Mouse (Mus musculus) left cerebral cortex, postnatal 36 days (tissue): Measurements from ENCODE around the gene Pclo. TPM values are rescaled to one million over a fixed set of nuclear protein-coding genes. Genes with fewer than 3 reads are reported as not detected.
"Not testable (repeated sequence)": the region's sequence is repeated elsewhere in the genome, so short reads cannot be mapped to it uniquely, and the experiment has no call there.

ENCODE experiments used
- DNase-seq, 2 experiments: peaks; one replicate each; pipeline ENCODE4 v3.0.0; 2021 to 2022; ENCODE audit warnings: low spot score in 2 of 2, mixed read lengths in 1 of 2
- intact Hi-C: fragments of 180-260 bp; cut with DNase I; formaldehyde crosslinking; loops from one replicate; pipeline ENCODE4 v1.15.1; 2025
- total RNA-seq, 2 experiments: library from RNA; stranded (reverse); gene quantifications; 2 replicates each; pipeline ENCODE4 v1.2.3; 2021

Pclo gene
- total RNA-seq, 2 experiments from 2014 or later = 144 to 159 TPM

DNA sequence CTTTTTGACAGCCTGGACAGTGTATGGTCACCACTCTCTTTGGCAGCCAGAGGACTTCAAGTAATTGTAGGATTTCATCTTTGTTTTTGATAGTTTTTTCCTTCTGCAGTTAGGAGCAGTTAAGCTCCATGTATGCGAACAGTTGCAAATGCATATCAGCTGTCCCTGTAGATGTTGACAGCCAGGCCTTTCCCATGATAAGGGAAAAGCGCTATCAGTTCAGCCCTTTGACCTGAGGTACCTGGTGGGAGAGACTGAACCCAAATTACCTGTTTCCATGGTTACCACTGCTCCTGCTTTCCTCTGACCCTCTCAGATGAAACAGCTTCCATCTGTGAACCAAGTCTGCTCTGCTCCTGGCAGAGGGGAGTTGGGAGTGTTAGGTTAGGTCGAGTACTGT is 377.5 kb downstream of the Pclo start:
- no peak for DNase-seq
- intact Hi-C loops = no loop called here

DNA sequence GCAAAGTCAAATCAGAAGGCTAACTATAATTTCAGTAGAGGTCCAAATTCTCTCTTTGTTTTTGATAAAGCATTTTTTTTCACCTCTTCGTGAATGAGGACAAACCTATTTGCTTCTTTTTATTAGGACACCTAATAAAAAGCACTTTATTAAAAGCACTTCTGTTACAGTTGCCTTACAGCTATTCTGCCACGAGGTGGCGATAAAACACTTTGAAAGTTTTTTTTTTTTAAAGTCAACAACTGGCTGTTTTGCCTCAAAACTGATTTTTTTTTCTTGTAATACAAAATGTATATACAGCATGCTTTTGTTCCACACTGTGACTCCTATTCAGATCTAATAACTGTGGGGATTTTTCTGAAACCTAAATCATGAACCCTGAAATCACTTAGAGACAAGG is 388.8 kb downstream of the Pclo start:
- intact Hi-C loops, DNase-seq: not testable (repeated sequence)
